Mouse (Mus musculus) kidney, postnatal 14 days (tissue): ENCODE measurements around the gene Cox6a1.
"Not testable (repeated sequence)": the region's sequence is repeated elsewhere in the genome, so short reads cannot be mapped to it uniquely, and the experiment has no call there.

Experiments
- DNase-seq: peaks from one replicate; pipeline ENCODE4 v3.0.0; 2022; ENCODE audit warnings: mixed read lengths

The Cox6a1 gene

GRCm38 (mm10) chr5:115348546-115349224 lies at the start of gene Cox6a1:
Cox6a1 (minus strand) TSS chr5:115348981.
- DNase-seq: peak; percentile 100

DNA sequence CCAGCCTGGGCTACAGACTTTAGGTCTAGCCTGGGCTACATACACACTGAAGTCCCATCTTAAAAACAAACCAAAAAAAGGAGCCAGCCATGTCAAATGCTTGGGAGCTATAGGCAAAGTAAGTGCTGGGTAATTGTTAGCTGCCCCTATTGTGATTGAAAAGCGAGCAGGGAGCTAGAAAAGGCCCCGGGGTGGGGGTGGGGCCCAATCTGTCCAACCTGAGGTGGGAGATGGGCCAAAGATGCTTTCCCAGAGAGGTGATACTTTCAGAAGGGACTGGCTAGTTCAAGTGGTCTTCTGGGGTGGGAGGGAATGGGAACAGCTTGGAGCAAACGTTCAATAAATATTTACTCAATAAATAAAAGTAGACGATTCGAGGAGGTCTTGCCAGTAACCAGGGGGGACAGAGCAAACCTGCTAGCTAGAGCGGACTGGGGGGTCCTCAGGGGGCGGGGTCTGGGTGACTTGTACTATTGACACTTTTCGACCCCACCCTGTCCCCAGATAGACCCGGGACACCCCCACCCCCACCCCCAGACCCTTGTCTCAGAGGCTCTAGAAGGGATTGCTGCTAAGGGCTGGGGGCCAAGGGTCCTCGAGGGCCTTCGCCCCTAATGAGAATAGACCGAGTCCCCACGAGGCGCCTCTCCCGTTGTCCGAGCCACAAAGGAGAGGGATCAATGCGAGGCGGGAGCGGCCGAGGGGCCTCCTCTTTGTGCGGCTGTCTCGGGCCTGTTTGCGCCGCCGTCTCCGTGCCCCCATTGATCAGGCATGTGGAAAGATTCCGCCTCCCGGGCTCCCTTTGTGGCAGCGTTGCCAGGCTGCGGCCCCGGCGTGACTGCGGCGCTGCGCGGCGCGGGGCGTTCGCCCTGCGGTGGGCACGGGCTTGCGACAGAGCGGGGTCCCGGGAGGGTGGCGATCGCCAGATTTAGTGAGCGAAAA lies 49.3 kb upstream of the Cox6a1 start:
- DNase-seq: no peak

DNA sequence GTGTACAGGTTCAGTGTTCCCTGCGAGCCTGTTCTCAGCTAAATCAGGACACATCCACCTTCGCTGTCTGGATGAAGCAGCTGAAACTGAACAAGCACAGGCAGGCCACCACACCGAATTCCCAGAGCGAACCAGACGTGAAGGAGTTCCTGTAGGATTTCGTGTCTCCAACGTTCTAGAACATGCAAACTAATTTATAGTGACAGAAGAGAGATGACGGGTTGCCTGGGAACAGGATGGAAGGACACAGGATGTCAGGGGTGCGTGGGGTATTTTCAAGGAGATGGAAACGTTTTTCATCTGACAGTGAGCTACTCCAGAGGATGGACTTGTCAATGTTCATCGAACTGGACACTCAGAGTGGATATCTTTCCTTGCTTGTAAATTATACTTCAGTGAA lies 47.9 kb upstream of the Cox6a1 start:
- no peak for DNase-seq

- DNase-seq: no peak
Measured at GRCm38 (mm10) chr5:115394836-115395235, 46.1 kb upstream of the Cox6a1 start.

GRCm38 (mm10) chr5:115394223-115394622 lies 45.4 kb upstream of the Cox6a1 start:
- no peak for DNase-seq

- no peak for DNase-seq
Measured at GRCm38 (mm10) chr5:115392969-115393368, 44.2 kb upstream of the Cox6a1 start.

GRCm38 (mm10) chr5:115391935-115392334 lies 43.2 kb upstream of the Cox6a1 start:
- DNase-seq: no peak

GRCm38 (mm10) chr5:115378882-115379281 lies 30.1 kb upstream of the Cox6a1 start:
- DNase-seq: not testable (repeated sequence)

DNA sequence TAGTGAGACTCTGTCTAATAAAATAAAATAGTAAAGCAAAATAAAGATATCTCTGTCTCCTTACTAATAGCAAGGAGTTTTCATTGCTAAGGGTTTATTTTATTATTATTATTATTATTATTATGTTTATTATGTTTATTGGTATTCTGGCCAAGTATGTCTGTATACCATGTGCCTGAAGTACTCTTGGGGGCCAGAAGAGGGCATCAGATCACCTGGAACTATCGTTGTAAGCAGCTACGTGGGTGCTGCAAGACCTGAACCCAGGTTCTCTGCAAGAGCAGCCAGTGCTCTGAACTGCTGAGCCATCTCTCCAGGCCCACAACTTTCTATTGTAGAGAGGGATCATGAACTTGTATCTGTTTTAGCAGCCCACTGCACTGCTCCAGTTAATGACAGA lies 26.7 kb upstream of the Cox6a1 start:
- no peak for DNase-seq

- DNase-seq: no peak
Measured at GRCm38 (mm10) chr5:115374204-115374820, 25.5 kb upstream of the Cox6a1 start.

GRCm38 (mm10) chr5:115373441-115374203 lies 24.8 kb upstream of the Cox6a1 start:
- peak; percentile 27 for DNase-seq

DNA sequence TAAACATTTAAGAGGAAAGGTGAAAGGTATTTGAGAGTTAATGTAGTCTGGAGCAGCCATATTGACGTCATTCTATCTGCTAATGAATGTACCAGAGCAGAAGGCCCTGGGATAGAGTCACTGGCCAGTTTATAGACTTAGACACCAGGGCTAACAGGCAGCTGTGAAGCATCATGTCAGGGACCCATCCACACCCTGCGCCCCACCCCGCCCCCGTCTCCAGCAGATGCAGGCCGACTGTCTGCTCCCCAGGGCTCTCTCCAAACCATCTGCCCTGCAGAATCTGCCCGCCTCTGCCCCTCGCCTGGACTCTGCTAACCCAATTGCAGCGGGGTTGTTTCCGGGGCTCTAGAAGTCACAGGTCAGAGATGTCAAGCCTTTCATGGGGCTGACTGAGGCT lies 23.0 kb upstream of the Cox6a1 start:
- peak; percentile 41 for DNase-seq

DNA sequence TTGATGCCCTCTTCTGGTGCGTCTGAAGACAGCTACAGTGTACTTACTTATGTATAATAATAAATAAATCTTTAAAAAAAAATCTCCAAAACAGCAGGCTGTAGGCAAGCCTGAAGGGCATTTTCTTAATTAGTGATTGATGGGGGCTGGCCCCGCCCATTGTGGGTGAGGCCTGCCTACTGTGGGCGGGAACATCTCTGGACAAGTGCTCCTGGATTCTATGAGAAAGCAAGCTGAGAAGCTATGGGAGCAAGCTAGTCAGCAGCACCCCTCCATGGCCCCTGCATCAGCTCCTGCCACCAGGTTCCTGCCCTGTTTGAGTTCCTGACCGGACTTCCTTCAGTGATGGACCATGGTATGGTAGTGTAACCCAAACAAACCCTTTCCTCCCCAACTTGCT lies 16.0 kb upstream of the Cox6a1 start:
- DNase-seq: no peak

GRCm38 (mm10) chr5:115362819-115363714 lies 14.3 kb upstream of the Cox6a1 start:
- DNase-seq: no peak

- DNase-seq: no peak
Measured at GRCm38 (mm10) chr5:115362216-115362615, 13.4 kb upstream of the Cox6a1 start.

- DNase-seq: no peak
Measured at GRCm38 (mm10) chr5:115359851-115360372, 11.1 kb upstream of the Cox6a1 start.

GRCm38 (mm10) chr5:115359438-115359837 lies 10.7 kb upstream of the Cox6a1 start:
- DNase-seq: no peak

- peak; percentile 88 for DNase-seq
Measured at GRCm38 (mm10) chr5:115358872-115359271, 10.1 kb upstream of the Cox6a1 start.

- no peak for DNase-seq
Measured at GRCm38 (mm10) chr5:115355070-115355469, 6.3 kb upstream of the Cox6a1 start.

DNA sequence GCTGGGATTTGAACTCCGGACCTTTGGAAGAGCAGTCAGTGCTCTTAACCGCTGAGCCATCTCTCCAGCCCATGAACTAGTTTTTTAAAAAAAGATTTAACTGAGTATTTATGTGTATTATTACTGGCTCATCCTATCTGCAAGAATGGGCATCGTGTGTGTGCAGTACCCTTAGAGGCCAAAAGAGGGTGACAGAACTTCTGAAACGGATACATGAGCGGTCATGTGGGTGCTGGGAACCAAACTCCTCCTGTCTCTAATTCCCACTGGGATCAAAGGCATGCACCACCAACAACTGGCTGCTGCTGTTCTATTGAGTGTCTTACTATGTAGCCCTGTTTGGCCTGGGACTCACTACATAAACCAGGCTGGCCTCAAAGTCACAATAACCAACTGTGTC lies 2.6 kb upstream of the Cox6a1 start:
- DNase-seq: no peak

DNA sequence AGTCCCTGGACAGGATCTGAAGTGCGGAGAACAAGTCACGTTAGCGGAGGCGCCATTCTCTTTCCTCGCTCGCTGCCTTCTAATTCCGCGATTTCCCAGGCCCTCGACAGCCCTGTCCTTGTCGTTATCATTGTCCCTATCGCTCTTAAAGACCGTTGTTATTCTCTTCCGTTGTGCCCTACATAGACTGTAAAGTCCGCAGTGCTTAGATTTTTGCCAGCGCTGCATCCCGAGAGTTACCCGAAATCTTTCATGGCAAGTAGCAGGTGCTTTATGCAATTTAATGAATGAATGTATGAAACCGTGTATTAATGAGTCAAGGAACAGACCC lies 409 bp upstream of the Cox6a1 start:
- DNase-seq: no peak

DNA sequence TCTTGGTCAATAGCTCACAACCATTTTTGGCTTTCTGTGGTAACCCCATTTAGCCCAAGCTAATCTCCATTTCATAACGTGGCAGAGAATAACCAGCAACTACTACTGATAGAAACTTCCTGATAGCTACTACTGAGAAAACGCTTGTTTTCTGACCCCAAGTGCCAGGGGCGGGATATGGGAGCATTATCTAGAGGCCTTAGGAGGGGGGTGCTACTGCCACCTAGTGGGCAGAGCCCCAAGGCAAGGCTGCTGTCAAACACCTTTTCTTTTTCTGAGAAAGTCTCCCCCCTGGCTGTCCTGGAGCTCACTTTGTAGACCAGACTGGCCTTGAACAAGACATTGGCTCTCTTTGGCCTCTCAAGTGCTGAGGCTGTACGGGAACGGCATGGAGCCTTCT lies 1.2 kb downstream of the Cox6a1 start:
- peak; percentile 89 for DNase-seq
